Mouse (Mus musculus): ENCODE measurements around the gene B020031M17Rik. TPM values are rescaled to one million over a fixed set of nuclear protein-coding genes. Genes with fewer than 3 reads are reported as not detected.
"Not testable (repeated sequence)": the region's sequence is repeated elsewhere in the genome, so short reads cannot be mapped to it uniquely, and the experiment has no call there.

Gene B020031M17Rik
- total RNA-seq (2021) = not detected
- long read RNA-seq, experiment 1 = 0 reads
- long read RNA-seq, experiment 2 = 0 reads

- DNase-seq = not testable (repeated sequence)
Observed at GRCm38 (mm10) chr13:119950706-119951105, at the start of gene B020031M17Rik. Gene B020031M17Rik, minus strand, starts transcription at chr13:119950806.

- not testable (repeated sequence) for DNase-seq
Observed at GRCm38 (mm10) chr13:119999215-119999614, 48.6 kb upstream of the B020031M17Rik start.

- DNase-seq = not testable (repeated sequence)
Observed at GRCm38 (mm10) chr13:119998442-119999086, 48.0 kb upstream of the B020031M17Rik start.

- not testable (repeated sequence) for DNase-seq
Observed at GRCm38 (mm10) chr13:119991917-119992496, 41.4 kb upstream of the B020031M17Rik start.

- DNase-seq = not testable (repeated sequence)
Observed at GRCm38 (mm10) chr13:119991264-119991663, 40.7 kb upstream of the B020031M17Rik start.

DNA sequence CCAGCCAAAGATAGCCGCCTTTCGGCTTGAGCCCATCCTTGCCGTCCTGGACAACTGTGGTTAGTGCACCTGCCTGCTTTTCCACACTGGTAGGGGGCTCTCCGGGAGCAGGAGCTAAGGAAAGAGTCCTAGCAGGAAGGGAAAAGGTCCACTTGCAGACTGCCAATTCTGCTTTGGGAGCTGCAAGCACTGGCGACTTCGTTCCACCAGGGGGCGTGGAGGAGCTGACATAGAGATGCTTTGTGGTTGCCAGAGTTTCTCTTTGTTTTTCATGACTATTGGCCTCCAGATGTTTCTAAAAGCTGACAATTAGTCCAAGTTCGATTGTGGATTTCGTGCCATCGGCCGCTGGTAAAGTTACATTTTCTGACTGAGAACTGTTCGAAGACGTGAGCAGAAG lies 18.6 kb upstream of the B020031M17Rik start:
- DNase-seq = not testable (repeated sequence)

- not testable (repeated sequence) for DNase-seq
Observed at GRCm38 (mm10) chr13:119968193-119968592, 17.6 kb upstream of the B020031M17Rik start.

DNA sequence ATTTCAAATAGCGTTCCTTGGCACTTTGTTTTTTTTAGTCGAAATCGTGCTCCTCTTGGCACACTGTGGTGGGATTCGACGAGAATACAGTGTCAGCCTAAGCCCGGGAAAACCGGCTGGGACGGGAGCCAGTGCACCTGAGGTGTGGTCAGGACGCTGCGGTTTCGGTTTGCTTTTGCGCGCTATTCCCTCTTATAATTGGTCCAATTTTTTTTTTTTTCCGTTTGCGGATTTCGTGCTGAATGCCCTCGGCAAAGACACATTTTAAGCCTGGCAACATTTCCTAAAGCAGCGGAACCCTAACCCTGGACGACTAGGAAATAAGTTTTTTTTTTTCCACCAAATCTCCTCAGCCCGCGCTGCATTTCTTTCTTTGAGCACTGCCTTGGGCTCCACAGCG lies 15.4 kb upstream of the B020031M17Rik start:
- DNase-seq = peak; percentile 2 to 39

GRCm38 (mm10) chr13:119965302-119965952 lies 14.8 kb upstream of the B020031M17Rik start:
- not testable (repeated sequence) for DNase-seq

DNA sequence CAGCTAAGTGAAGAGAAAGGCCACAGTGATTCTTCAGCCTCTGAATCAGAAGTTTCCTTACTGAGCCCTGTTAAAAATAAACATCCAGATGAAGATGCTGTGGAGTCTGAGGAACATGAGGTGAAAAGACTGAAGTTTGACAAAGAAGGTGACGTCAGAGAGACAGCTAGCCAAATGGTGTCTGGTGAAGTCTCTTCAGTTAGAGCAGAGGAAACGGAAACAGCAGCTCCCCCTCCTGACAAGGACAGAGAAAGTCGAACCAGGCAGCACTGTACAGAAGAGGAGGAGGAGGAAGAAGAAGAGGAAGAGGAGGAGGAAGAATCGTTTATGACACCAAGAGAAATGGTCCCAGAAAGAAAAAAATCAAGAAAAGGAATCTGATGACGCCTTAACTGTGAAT lies 12.2 kb upstream of the B020031M17Rik start:
- DNase-seq = not testable (repeated sequence)

DNA sequence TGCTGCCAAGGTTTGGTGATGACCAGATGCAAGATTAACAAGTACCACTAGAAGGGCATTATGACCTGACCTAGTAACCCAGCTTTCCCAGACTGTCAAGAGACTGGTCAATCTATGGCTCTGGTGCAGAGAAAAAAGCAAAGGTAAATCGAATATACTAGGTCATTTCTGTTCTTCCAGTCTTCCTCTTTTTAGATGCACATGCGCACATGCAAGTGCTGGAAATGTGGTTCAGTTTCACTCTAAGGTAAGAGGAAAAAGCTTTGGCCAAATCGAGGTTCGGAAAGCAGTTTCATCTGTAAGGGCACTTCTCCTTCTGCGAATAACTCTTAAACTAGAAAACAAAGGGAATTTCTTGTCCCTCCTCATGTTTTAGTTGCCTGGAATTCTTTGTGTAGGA lies 5.0 kb upstream of the B020031M17Rik start:
- DNase-seq = not testable (repeated sequence)

DNA sequence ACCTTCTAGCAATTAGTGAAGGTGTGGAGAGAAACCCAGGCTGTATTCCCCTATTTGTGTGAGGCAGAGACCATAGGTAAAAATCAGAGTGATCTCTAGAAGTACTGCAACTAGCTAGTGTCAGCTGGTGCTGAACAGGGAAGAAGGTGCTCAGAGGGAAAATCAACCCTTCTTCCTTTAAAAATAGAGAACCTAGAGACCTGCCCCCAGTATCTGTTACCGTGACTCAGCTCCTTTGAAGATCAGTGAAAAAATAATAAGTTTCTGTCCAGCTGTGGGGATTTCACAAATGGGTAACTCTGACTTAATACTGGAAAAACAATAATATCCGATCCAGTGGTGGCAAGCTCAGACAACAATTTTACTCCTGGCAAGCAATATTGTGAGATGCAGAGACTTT lies 4.5 kb upstream of the B020031M17Rik start:
- DNase-seq = not testable (repeated sequence)

DNA sequence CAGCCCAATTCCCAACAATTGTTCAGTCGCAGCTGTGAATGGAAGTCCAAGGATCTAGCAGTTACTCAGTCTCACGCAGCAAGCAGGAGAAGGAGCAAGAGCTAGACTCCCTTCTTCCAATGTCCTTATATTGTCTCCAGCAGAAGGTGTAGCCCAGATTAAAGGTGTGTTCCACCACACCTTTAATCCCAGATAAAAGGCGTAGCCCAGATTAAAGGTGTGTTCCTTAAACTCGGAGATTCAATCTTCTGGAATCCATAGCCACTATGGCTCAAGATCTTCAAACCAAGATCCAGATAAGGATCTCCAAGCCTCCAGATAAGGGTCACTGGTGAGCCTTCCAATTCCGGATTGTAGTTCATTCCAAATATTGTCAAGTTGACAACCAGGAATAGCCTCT lies 21.4 kb downstream of the B020031M17Rik start, which contains the start of gene Gm21761:
Gene Gm21761, minus strand, starts transcription at position 101 of the 400 bp plus-strand sequence.
- DNase-seq = not testable (repeated sequence)

DNA sequence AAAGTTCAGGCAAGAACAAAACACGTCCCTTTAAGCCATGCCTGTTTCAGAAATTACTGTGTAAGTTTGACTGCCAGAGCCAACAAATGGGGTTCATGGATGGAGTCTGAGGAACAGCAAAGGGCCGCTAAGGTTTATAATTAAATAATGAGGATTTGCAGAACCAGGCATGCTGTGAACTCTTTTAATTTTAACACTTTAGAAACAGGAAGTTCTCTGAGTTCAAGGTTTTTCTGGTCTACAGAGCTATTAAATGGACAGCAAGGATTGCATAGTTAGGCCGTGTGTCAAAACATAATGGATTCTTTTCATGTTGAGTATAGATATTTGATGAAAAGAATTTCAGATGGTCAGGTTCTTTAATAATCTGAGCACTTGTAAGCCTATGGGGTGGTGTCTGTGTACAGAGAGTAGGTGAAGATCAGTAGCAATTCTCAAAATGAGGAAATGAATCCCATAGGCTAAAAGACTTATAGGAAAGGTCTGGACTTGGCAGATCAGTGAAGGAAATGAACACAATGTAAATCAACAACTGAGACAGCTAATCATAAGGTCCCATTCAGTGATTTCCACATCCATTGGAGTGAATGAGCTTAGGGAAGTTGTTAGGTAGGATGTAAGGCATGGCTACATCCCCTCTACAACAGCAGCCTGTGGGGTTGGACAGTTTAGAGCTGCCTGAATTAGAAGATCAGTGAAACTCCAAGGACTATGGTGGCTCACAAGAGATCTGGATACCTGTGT lies 25.8 kb downstream of the B020031M17Rik start:
- DNase-seq = not testable (repeated sequence)

DNA sequence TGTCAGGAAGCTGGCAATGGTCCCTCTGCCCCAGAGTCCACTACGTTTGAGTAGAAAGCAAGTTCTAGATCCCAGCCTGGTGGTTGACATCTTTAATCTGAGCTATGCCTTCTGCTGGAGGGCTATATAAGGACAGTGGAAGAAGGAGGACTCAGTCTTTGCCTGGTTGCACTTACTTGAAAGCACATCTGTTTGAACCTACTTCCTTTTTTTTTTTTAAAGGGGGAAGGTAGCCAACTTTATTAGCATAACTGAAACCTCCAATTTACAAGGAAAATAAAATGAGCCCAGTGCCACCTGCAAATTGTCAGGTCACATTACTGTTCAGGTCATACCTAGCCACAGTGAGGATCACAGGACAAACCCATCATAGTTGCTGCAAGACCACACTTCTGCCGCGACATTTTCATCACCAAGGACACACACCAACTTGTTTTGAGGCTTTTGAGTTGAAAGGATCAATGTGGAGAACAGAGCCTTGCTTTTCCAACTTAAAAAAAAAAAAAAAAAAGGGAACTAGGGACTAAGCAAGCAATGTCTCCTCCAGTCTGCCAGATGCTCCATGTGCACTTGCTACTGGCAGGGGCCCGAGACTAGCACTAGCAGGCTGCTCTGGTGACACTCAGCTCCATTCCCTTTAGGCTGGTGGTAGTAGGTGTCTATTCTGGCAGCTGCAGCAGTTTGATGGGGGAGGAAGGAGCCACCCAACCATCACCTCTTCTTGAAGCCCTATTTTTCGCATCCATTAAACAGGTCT lies 33.5 kb downstream of the B020031M17Rik start:
- not testable (repeated sequence) for DNase-seq

DNA sequence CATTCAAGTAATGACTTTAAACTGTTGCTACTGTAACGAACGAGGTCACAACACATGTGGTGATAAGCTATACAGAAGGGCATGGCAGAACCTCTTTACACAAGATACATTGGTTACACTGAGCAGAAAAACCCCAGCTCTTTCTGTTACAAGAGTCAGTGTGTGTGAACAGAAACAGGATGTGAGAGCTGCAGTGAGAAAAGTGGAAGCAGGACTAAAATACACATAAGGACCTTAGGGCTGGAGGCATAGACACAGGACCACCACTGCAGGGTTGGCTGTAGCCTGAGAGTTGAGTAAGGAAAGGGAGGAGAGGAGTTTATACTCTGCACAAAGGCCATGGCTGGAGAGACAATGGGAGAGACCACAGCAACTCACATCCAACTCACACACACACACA lies 34.2 kb downstream of the B020031M17Rik start:
- DNase-seq = not testable (repeated sequence)

Other genes starting within 250 kb of the B020031M17Rik start
- 1 to 10 TPM in 1 of 2 experiments, under 1 TPM in 1; 0.83 to 3.2 TPM for gene Nim1k, start 194.9 kb downstream of the B020031M17Rik start, total RNA-seq (2021)
- gene Zfp131, start 159.9 kb downstream of the B020031M17Rik start, total RNA-seq (2021) = 10 to 100 TPM; 35.5 to 43.9 TPM
- not detected for gene AF067063, start 120.6 kb downstream of the B020031M17Rik start, total RNA-seq (2021)
- not detected for gene D13Ertd608e, start 114.8 kb downstream of the B020031M17Rik start, total RNA-seq (2021)
- not detected for gene Tcstv1, start 56.0 kb downstream of the B020031M17Rik start, total RNA-seq (2021)
- not detected for gene Gm21761, start 21.5 kb downstream of the B020031M17Rik start, total RNA-seq (2021)
- not detected for gene Gm36079, start 76.2 kb upstream of the B020031M17Rik start, total RNA-seq (2021)
- gene Gm21188, start 101.4 kb upstream of the B020031M17Rik start, total RNA-seq (2021) = under 1 TPM; 0.26 to 0.53 TPM
- gene Gm20767, start 189.4 kb upstream of the B020031M17Rik start, total RNA-seq (2021) = not detected
- gene Gm21818, start 221.6 kb upstream of the B020031M17Rik start, total RNA-seq (2021) = not detected

All from adrenal gland, postnatal 36 days (tissue).